In the genomic region with DNA sequence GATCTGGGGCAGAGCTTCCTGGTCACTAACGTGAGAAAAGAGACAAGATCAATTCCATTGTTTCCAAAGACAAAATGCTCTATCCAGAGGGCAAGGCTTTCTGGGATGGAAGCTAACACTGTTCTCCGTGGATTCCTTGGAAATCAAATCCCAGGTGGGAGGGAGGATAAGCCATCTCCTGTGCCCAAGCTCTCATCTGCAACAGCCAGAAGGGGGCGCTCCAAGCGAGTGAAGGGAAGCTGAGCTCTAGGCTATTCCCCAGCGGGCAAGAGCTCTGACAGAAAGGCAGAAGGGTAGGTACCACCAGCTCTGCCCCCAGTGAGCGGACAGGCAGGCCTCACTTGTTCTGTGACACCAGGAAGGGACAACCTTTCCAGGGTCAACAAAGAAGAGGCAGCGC, we compare ENCODE assay signal across 8 mouse cellular contexts. TPM values are rescaled to one million over a fixed set of nuclear protein-coding genes. Genes with fewer than 3 reads are reported as not detected.
DNase-seq lines count a peak whose midpoint lies in the region; ATAC-seq lines count a peak whose summit lies in the region.

No protein-coding gene starts in this region.

- DNase-seq in cerebellum, adult 11 months, result peak; percentile 42
- peak; percentile 57 for DNase-seq in adrenal gland, adult 8-10 months
- DNase-seq in embryo, embryonic 11.5 days (ENCODE audit: low read depth, low spot score), result peak; percentile 68
- DNase-seq in hindlimb bud, embryonic 11.5 days (ENCODE audit: extremely low spot score, low read depth, low spot score), result peak; percentile 60
- peak; percentile 81 to 89 for DNase-seq in left cerebral cortex, adult 18-20 months (ENCODE audit: low spot score in 2 of 2)
- DNase-seq in spleen, postnatal 14 days (ENCODE audit: low spot score in 2 of 2), result peak; percentile 63 to 78

- no peak for ATAC-seq in cerebellum, adult (ENCODE audit: insufficient number of reproducible peaks, low FRiP score, low TSS enrichment)
- peak; percentile 45; the same call in 1 of the 2 replicates for ATAC-seq in megakaryocyte-erythroid progenitor cell, adult 5-6 weeks (replicated peaks; ENCODE audit: low FRiP score, low TSS enrichment, poor library complexity, severe bottlenecking)

RNA-seq across cellular contexts. Expression of a gene that starts 41.6 kb away (rescaled TPM):
- 100 to 1,000 TPM in 1 of 4 experiments, 10 to 100 TPM in 3; 74.6 to 101 (median 78.3) TPM for total RNA-seq in adrenal gland, adult 8-10 months (2022)
- total RNA-seq in left cerebral cortex, adult 18-20 months (2021), result 10 to 100 TPM; 12.8 to 15.4 TPM
- 105 and 123 TPM in 2 replicates for total RNA-seq in megakaryocyte-erythroid progenitor cell, adult 5-6 weeks (2014; fragmentation: Nextera tagmentation)
- 66.1 and 86.4 TPM in 2 replicates for total RNA-seq in megakaryocyte-erythroid progenitor cell, adult 5-6 weeks (2017)

Comparison
In these comparisons a context has a peak if more than half of its experiments do, and no peak if none do; other contexts are left out.
1. RNA of a gene that starts 41.6 kb away (total RNA-seq): 66.1 to 123 TPM in megakaryocyte-erythroid progenitor cell, adult 5-6 weeks and 74.6 to 101 TPM in adrenal gland, adult 8-10 months; 12.8 to 15.4 TPM in left cerebral cortex, adult 18-20 months; every median in the first group is over 4 times any median in the second.
2. Peak in every context shown above with its lines, with median percentiles within 50 percentile points of each other: DNase-seq.